Mouse (Mus musculus) left cerebral cortex, postnatal 14 days (tissue): ENCODE data around the gene Klf3. TPM values are rescaled to one million over a fixed set of nuclear protein-coding genes. Genes with fewer than 3 reads are reported as not detected.
A peak's percentile ranks its signal among the peaks of the same experiment; 100 is the strongest.

Source experiments
- DNase-seq, 2 experiments: peaks; one replicate each; pipeline ENCODE4 v3.0.0; 2021 to 2022; ENCODE audit warnings: low spot score in 2 of 2, mixed read lengths in 1 of 2
- intact Hi-C: fragments of 180-260 bp; cut with DNase I; formaldehyde crosslinking; loops from one replicate; pipeline ENCODE4 v1.15.1; 2025
- long read RNA-seq, 2 experiments: library from polyadenylated mRNA; stranded (forward); transcript quantifications; one replicate each; pipeline ENCODE4 v2.0.0; 2021
- total RNA-seq, 2 experiments: library from RNA; stranded (reverse); gene quantifications; 2 replicates each; pipeline ENCODE4 v1.2.3; 2021

The Klf3 gene
- 10 to 100 TPM; 24.2 to 31.2 TPM for total RNA-seq
- long read RNA-seq, experiment 1, full-length matches to known transcripts, result 7 of 13 reads
- long read RNA-seq, experiment 1, partial matches to known transcripts, result 4 of 13 reads
- long read RNA-seq, experiment 1, other reads (novel, unspliced or antisense), result 2 of 13 reads
- long read RNA-seq, experiment 2, full-length matches to known transcripts, result 5 of 7 reads
- long read RNA-seq, experiment 2, partial matches to known transcripts, result 0 of 7 reads
- long read RNA-seq, experiment 2, other reads (novel, unspliced or antisense), result 2 of 7 reads

GRCm38 (mm10) chr5:64802795-64803719 lies at the start of gene Klf3:
TSS of gene Klf3 (plus strand) at chr5:64803388.
- peak; percentile 69 to 74 for DNase-seq

DNA sequence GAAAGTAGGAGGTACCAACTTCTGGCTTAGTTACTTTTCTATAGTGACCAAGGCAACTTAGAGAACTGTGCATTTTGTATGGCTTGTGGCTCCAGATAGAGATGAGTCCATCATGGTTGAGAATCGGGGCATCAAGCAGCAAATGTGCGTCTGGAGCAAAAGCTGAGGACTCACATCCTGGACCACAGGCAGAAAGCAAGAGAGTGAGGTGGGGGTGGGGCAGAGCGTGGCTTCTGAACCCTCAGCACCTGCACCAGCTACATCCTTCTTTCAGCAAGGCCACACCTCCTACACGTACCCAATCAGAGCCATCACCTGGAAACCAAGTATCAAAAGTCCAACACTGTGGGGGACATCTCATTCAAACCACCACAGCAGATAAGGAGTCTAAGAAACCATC lies 40.9 kb upstream of the Klf3 start:
- intact Hi-C loops, result no loop called here

More at GRCm38 (mm10) chr5:64802795-64803719, at the start of gene Klf3:
- intact Hi-C loops, result loop anchor here (2.0 kb wide), 1 partner anchor 100 kb away; no protein-coding TSS in a partner anchor

GRCm38 (mm10) chr5:64764452-64764851 lies 38.7 kb upstream of the Klf3 start:
- DNase-seq, result no peak
- intact Hi-C loops, result no loop called here

More for the DNA sequence above, 40.9 kb upstream of the Klf3 start:
- DNase-seq, result no peak

GRCm38 (mm10) chr5:64765765-64766164 lies 37.4 kb upstream of the Klf3 start:
- DNase-seq, result no peak
- intact Hi-C loops, result no loop called here

DNA sequence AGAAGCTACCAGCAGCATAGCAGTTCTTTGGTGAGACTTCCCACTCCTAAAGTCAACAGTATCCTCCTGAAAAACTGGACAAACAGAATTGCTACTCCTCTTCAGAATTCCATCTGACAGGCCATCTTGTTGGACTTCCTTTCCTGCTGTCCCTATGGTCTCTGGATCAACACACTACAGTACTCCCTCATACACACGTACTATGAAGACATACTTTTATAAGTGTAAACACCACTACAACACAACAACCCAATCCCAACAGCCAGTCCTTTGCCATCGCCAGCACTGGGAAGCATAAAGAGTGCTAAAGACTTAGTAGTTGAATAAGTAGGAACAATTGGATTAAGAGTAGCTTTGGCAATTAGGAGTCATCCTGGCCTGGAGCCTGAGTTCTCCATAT lies 36.6 kb upstream of the Klf3 start:
- intact Hi-C loops, result no loop called here

DNA sequence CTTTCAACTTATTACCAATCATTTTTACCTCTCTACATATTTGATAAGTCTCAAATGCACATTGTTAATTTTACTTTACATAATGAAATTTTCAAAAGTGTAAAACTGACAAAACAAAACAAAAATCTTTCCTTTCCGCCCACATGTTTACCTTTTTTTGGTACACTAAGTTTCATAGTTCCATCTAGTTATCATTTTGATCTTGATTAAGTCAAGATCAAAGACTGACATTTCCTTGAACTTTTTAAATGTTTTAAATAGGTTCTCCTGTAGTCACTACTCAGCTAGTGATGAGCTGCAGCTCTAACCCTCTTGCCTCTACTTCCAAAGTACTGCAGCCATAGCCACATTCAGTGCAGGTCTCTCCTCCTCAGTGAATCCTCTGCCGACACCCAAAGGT lies 31.6 kb upstream of the Klf3 start:
- no peak for DNase-seq
- intact Hi-C loops, result no loop called here

More for the DNA sequence above, 36.6 kb upstream of the Klf3 start:
- DNase-seq, result no peak

- intact Hi-C loops, result no loop called here
- no peak for DNase-seq
Observed at GRCm38 (mm10) chr5:64778211-64778610, 25.0 kb upstream of the Klf3 start.

- intact Hi-C loops, result no loop called here
- no peak for DNase-seq
Observed at GRCm38 (mm10) chr5:64779285-64779684, 23.9 kb upstream of the Klf3 start.

- intact Hi-C loops, result no loop called here
- DNase-seq, result peak in 1 of 2 experiments; percentile 13
Observed at GRCm38 (mm10) chr5:64780778-64781177, 22.4 kb upstream of the Klf3 start.

- intact Hi-C loops, result no loop called here
- no peak for DNase-seq
Observed at GRCm38 (mm10) chr5:64788175-64788574, 15.0 kb upstream of the Klf3 start.

DNA sequence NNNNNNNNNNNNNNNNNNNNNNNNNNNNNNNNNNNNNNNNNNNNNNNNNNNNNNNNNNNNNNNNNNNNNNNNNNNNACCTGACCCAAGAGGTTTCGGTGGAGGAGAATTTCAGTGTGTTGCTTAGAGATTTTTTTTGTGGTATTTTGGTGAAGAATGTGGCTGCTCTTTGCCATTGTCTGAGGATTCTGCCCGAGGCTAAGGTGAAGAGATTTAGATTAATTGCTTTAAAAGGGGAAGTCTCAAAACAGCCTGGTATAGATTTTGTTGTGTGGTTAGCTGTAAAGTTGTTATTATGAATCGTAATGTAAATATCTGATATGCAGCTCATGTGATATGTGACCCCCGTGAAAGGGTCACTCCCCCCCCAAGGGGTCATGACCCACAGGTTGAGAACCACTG lies 5.0 kb upstream of the Klf3 start:
- intact Hi-C loops, result no loop called here
- DNase-seq, result no peak

- intact Hi-C loops, result no loop called here
- no peak for DNase-seq
Observed at GRCm38 (mm10) chr5:64801545-64801944, 1.6 kb upstream of the Klf3 start.

GRCm38 (mm10) chr5:64802143-64802542 lies 1.0 kb upstream of the Klf3 start:
- DNase-seq, result no peak
- intact Hi-C loops, result loop anchor here (2.0 kb wide), 1 partner anchor 99 kb away; no protein-coding TSS in a partner anchor

GRCm38 (mm10) chr5:64803720-64804462 lies 703 bp downstream of the Klf3 start:
- intact Hi-C loops, result loop anchor here (2.0 kb wide), 1 partner anchor 101 kb away; no protein-coding TSS in a partner anchor
- peak in 1 of 2 experiments; percentile 36 for DNase-seq

DNA sequence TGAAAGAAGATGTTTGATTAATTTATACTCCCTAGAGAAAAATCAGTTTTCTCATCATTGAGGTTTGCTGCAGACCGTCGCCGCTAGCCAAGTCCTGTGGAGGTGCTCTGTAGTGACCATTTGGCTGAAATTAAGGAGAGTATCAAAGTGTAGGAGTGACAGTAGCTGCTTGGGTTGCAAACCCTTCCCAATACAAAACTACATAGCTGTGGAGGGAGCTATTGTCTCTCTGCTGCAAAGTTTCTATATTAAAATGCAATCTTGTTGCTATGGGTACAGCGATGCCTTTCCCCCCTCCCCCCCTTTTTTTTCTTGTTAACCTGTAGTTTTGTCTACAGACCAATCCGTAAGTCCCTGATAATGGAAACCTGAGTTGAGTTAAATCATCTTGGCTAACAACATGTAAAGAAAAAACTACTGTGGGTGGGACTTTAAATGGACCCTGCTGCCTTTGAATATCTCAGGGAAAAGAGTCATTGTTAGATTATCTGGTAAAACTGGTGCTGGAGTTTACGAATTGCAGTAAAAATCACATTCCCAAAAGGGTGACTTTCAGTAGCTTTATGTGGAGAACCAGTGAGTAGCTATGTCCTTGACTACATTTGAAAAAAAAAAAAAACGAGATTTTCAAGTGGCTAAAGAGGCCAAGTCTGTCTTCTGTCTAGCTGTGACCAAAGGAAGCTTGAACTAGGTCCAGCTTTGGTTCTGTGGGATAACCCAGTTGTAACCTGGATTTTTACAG lies 2.1 kb downstream of the Klf3 start:
- intact Hi-C loops, result no loop called here
- DNase-seq, result no peak

DNA sequence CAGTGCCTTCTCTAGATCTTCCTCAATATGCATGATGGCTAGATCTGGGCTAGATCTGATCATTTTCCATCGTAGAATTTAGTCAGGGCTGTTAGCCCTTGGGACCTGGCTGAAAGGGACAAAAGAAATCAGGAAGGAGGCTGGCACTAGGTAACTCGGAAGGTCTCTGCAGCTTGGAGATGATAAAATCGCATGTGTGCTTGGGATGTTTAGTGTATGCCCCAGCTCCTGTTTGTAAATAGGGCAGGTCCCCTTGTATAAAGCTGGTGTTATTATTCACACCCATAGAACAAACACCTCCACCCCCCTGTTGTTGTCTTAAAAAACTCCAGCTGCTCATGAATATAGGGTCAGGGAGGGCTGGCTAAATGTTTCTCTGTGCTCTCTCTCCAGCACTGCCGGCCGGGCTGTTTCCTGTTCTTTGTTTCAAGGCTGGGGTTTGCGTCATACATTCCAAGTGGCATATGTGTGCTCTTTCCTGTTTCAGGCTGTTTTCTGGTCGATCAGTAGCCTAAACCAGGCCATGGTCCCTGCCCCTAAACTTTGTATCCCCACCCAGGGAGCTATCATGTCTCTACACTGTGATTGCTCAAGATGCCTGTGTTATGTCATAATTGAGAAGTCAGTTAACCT lies 2.8 kb downstream of the Klf3 start:
- DNase-seq, result peak; percentile 39 to 58
- intact Hi-C loops, result no loop called here

GRCm38 (mm10) chr5:64806600-64806999 lies 3.4 kb downstream of the Klf3 start:
- intact Hi-C loops, result no loop called here

GRCm38 (mm10) chr5:64807159-64807558 lies 4.0 kb downstream of the Klf3 start:
- DNase-seq, result no peak
- intact Hi-C loops, result no loop called here

More at GRCm38 (mm10) chr5:64806600-64806999, 3.4 kb downstream of the Klf3 start:
- DNase-seq, result no peak
